Mouse (Mus musculus) lung, postnatal 0 days (tissue): Measurements from ENCODE around the gene Pxdn.

ENCODE experiments used
- CTCF ChIP-seq: IDR thresholded peaks from 2 replicates; pipeline ENCODE4 v1.5.1; 2016; ENCODE audit warnings: antibody characterized with exemption, mild to moderate bottlenecking
- EP300 ChIP-seq: IDR thresholded peaks from 2 replicates; pipeline ENCODE4 v1.6.1; 2016; ENCODE audit warnings: antibody characterized with exemption, mild to moderate bottlenecking, control low read depth

- TF ChIP-seq CTCF = peak; percentile 88
- TF ChIP-seq EP300 = no peak
These were observed 102.7 kb downstream of the Pxdn start for GRCm38 (mm10) chr12:30040150-30040549.
